Comparison of ENCODE assay signal across 10 mouse cellular contexts in the genomic region with DNA sequence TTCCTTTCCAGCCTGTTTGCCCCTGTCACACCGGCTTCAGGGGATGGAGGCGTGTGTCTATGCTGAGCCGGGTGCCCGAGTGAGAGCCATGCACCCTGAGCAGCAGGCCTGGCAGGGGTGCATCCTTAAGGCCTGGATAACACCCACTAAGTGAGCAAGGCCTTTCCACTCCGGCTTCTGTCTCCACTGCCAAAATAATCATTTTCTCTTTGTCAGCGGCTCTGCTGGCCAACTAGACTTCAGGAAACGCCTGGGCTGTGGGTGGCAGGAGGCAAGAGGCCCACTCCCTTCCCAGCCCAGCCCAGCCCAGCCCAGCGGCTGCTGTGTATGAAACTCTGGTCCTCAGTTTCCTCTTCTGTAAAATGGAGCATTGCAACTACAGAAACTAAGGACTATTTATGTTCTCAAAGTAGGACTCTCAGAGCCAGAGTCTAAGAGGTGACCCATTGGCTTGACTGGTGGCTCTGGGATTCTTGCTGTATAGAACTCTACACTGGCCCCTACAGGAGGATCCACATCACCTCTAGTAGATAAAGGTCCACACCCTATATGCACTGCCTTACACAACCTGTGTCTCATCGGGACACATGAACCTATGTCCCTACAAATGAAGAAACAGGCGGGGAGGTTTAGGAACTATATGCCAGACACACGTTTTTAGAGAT.
DNase-seq lines count a peak whose midpoint lies in the region; ATAC-seq and TF ChIP-seq lines count a peak whose summit lies in the region.
"Had no signal": no experiment of that assay in that cellular context is flagged by ENCODE, and none has a peak within 500 bp of the region (broad histone marks: within the 10 kb centered on the region; RNA-seq: fewer than 3 reads in every experiment).

No protein-coding gene starts in this region.

- H3K9ac ChIP-seq in hindbrain, embryonic 11.5 days (ENCODE audit: low read depth, low read length), result no peak overlapping the region
- H3K9ac ChIP-seq in liver, embryonic 16.5 days (ENCODE audit: low read depth, low read length), result peak overlapping the region; percentile 35

- peak overlapping the region; percentile 63 for H3K27ac ChIP-seq in gastrocnemius, adult 2 months
- 0 out of 2 replicates have a peak overlapping the region, but pooled peaks have one; percentile 20 for H3K27ac ChIP-seq in hindbrain, embryonic 11.5 days (ENCODE audit: low read depth, low read length)
- peak overlapping the region; percentile 6; the same call in 1 of the 2 replicates for H3K27ac ChIP-seq in liver, embryonic 16.5 days (ENCODE audit: low read length)

- TF ChIP-seq CTCF in gastrocnemius, adult 2 months (IDR thresholded peaks at IDR 0.05), result no peak
- no peak for TF ChIP-seq CTCF in lung, adult 2 months (IDR thresholded peaks at IDR 0.05; ENCODE audit: insufficient read depth, low read length)

- TF ChIP-seq POLR2A in lung, adult 2 months (IDR thresholded peaks at IDR 0.05; ENCODE audit: borderline replicate concordance, extremely low read depth, low read depth, low read length), result no peak

- H3K4me2 ChIP-seq in hindbrain, embryonic 11.5 days (replicated peaks; ENCODE audit: low read depth, low read length), result no peak overlapping the region
- no peak overlapping the region for H3K4me2 ChIP-seq in liver, embryonic 16.5 days (ENCODE audit: low read depth, low read length)

- H3K9me3 ChIP-seq in hindbrain, embryonic 11.5 days (ENCODE audit: control insufficient read depth, low read length), result no peaks in the 10 kb centered on the region
- H3K9me3 ChIP-seq in liver, embryonic 16.5 days (replicated peaks; ENCODE audit: control insufficient read depth, low read length), result no peaks in the 10 kb centered on the region

- H3K4me1 ChIP-seq in lung, adult 2 months (ENCODE audit: control insufficient read depth, insufficient read depth, low read length), result peaks cover 40% of the 10 kb centered on the region
- 0 out of 2 replicates have a peak, but pooled peaks cover 6% of the 10 kb centered on the region for H3K4me1 ChIP-seq in hindbrain, embryonic 11.5 days (replicated peaks; ENCODE audit: control insufficient read depth, insufficient read depth, low read length)
- peaks cover 51% of the 10 kb centered on the region for H3K4me1 ChIP-seq in liver, embryonic 16.5 days (ENCODE audit: control insufficient read depth, low read depth, low read length)

- H3K4me3 ChIP-seq in gastrocnemius, adult 2 months, result no peak overlapping the region
- H3K4me3 ChIP-seq in lung, adult 2 months (replicated peaks; ENCODE audit: extremely low read depth, low read depth, low read length), result no peak overlapping the region
- H3K4me3 ChIP-seq in hindbrain, embryonic 11.5 days (ENCODE audit: low read depth, low read length), result no peak overlapping the region
- H3K4me3 ChIP-seq in liver, embryonic 16.5 days (ENCODE audit: low read depth, low read length), result no peak overlapping the region

- no peaks in the 10 kb centered on the region for H3K27me3 ChIP-seq in hindbrain, embryonic 11.5 days (ENCODE audit: control insufficient read depth, insufficient read depth, low read length)
- no peaks in the 10 kb centered on the region for H3K27me3 ChIP-seq in liver, embryonic 16.5 days (ENCODE audit: control insufficient read depth, insufficient read depth, low read depth, low read length)

- WGBS in lung, adult 2 months, result 39% methylated on average over 11 of the region's 11 CpGs
- 82% methylated on average over 11 of the region's 11 CpGs for WGBS in hindbrain, embryonic 11.5 days
- 29% methylated on average over 11 of the region's 11 CpGs for WGBS in liver, embryonic 16.5 days (ENCODE audit: insufficient replicate concordance)

- intact Hi-C loops in gastrocnemius, adult 2 months (cut with DNase I), result no loop called here
- intact Hi-C loops in gastrocnemius, postnatal 14 days (cut with DNase I; ENCODE audit: low total_unique reads), result no loop called here
- intact Hi-C loops in gastrocnemius, postnatal 36 days (cut with DNase I), result loop anchor here (5.0 kb wide), 1 partner anchor 78 kb away; a partner anchor contains a TSS

- no peak for ATAC-seq in hindbrain, embryonic 11.5 days (ENCODE audit: low FRiP score)
- ATAC-seq in liver, embryonic 16.5 days (ENCODE audit: low read depth), result 0 out of 2 replicates have a peak, but pooled peaks have one; percentile 45

- peak; percentile 57 for DNase-seq in gastrocnemius, adult 2 months
- no peak for DNase-seq in gastrocnemius, postnatal 14 days
- DNase-seq in lung, postnatal 10 days, result peak; percentile 42
- DNase-seq in lung, adult 2 months, result no peak
- DNase-seq in hindbrain, embryonic 11.5 days (ENCODE audit: low spot score), result no peak
- DNase-seq in adrenal gland, postnatal 10 days, result no peak
- no peak for DNase-seq in gastrocnemius, postnatal 36 days
- DNase-seq: kidney, adult 9 months; thymus, adult 18-20 months had no signal

- no peaks in the 10 kb centered on the region for H3K36me3 ChIP-seq in hindbrain, embryonic 11.5 days (ENCODE audit: control insufficient read depth, insufficient read depth, low read length)
- H3K36me3 ChIP-seq in liver, embryonic 16.5 days (ENCODE audit: control insufficient read depth, insufficient read depth), result no peaks in the 10 kb centered on the region

Comparison
In these comparisons a context has a peak if more than half of its experiments do, and no peak if none do; other contexts are left out.
1. DNase-seq: peak in gastrocnemius, adult 2 months (single experiment) and lung, postnatal 10 days (single experiment); none in gastrocnemius, postnatal 14 days (single experiment), lung, adult 2 months (single experiment), hindbrain, embryonic 11.5 days (single experiment), adrenal gland, postnatal 10 days (single experiment) and gastrocnemius, postnatal 36 days (0 of 2).
2. H3K27ac ChIP-seq: peak in every context shown above with its lines; median percentile 63 in gastrocnemius, adult 2 months; 20 in hindbrain, embryonic 11.5 days; 6 in liver, embryonic 16.5 days.